Mouse (Mus musculus) hindbrain, embryonic 11.5 days (tissue): Measurements from ENCODE around the gene Gjb3. TPM values are rescaled to one million over a fixed set of nuclear protein-coding genes. Genes with fewer than 3 reads are reported as not detected.
A peak's percentile ranks its signal among the peaks of the same experiment; 100 is the strongest.

Experiments used
- ATAC-seq: fragments of 200-750 bp; cut with Nextera tagmentation; 2 replicates; pipeline ENCODE4 v1.8.0; 2017; ENCODE audit warnings: mild to moderate bottlenecking, moderate TSS enrichment, moderate library complexity; ENCODE audit not compliant: low FRiP score
- DNase-seq: peaks from one replicate; pipeline ENCODE4 v3.0.0-alpha.2; 2015; ENCODE audit warnings: low spot score
- H3K27ac ChIP-seq: fragments of 300-500 bp; sonication (generic); 2 replicates; pipeline ENCODE4 v1.5.1; 2014; ENCODE audit warnings: mild to moderate bottlenecking, low read depth, low read length
- H3K27me3 ChIP-seq: fragments of 300-500 bp; sonication (generic); 2 replicates; pipeline ENCODE4 v1.6.1; 2014; ENCODE audit warnings: mild to moderate bottlenecking, low read length, moderate library complexity, mixed read lengths; ENCODE audit not compliant: control insufficient read depth, insufficient read depth
- H3K36me3 ChIP-seq: fragments of 300-500 bp; sonication (generic); 2 replicates; pipeline ENCODE4 v1.6.1; 2014; ENCODE audit warnings: mild to moderate bottlenecking, low read length, moderate library complexity, mixed read lengths; ENCODE audit not compliant: control insufficient read depth, insufficient read depth
- H3K4me1 ChIP-seq: fragments of 300-500 bp; sonication (generic); replicated peaks from 2 replicates; pipeline ENCODE4 v1.6.1; 2014; ENCODE audit warnings: low read length, mixed read lengths; ENCODE audit not compliant: control insufficient read depth, insufficient read depth
- H3K4me2 ChIP-seq: fragments of 300-500 bp; sonication (generic); replicated peaks from 2 replicates; pipeline ENCODE4 v1.6.1; 2014; ENCODE audit warnings: mild to moderate bottlenecking, low read depth, low read length
- H3K4me3 ChIP-seq: fragments of 300-500 bp; sonication (generic); 2 replicates; pipeline ENCODE4 v1.5.1; 2014; ENCODE audit warnings: low read depth, low read length
- H3K9ac ChIP-seq: fragments of 300-500 bp; sonication (generic); 2 replicates; pipeline ENCODE4 v1.6.1; 2014; ENCODE audit warnings: low read depth, low read length
- H3K9me3 ChIP-seq: fragments of 300-500 bp; sonication (generic); 2 replicates; pipeline ENCODE4 v1.6.1; 2016; ENCODE audit warnings: low read length; ENCODE audit not compliant: control insufficient read depth
- WGBS: fragments of 180-500 bp; shearing (Covaris S2); extraction: QIAGEN DNeasy Blood & Tissue Kit; methylation state at CpG from one replicate; pipeline ENCODE4 v1.1.7; 2014; 5-methylcytosine and 5-hydroxymethylcytosine counted together
- polyA plus RNA-seq: library from polyadenylated mRNA; unstranded; fragments of >200 nt; fragmentation: Nextera tagmentation; extraction: Ambion mirVana; gene quantifications from 2 replicates; pipeline ENCODE4 v1.2.1, GENCODE M21; 2014

Gene Gjb3
- polyA plus RNA-seq, 1 experiment from 2014 or later, result 1.7 TPM

GRCm38 (mm10) chr4:127352594-127352993 is 21.9 kb upstream of the Gjb3 start:
- Histone ChIP-seq H3K27ac (no peak overlapping the region), H3K36me3 (no peaks in the 10 kb centered on the region)

GRCm38 (mm10) chr4:127349560-127350300 is 19.1 kb upstream of the Gjb3 start:
- no peaks in the 10 kb centered on the region for H3K9me3 ChIP-seq
- H3K27me3 ChIP-seq, result no peaks in the 10 kb centered on the region
- H3K9ac ChIP-seq, result no peak overlapping the region
- 73% methylated on average over 4 of the region's 4 CpGs for WGBS
- ATAC-seq (no peak), DNase-seq (no peak)
- no peak overlapping the region for H3K27ac ChIP-seq
- H3K4me1 ChIP-seq, result no peaks in the 10 kb centered on the region
- no peaks in the 10 kb centered on the region for H3K36me3 ChIP-seq
- H3K4me3 ChIP-seq, result no peak overlapping the region
- H3K4me2 ChIP-seq, result no peak overlapping the region

More at GRCm38 (mm10) chr4:127352594-127352993, 21.9 kb upstream of the Gjb3 start:
- no peaks in the 10 kb centered on the region for H3K27me3 ChIP-seq
- H3K9me3 ChIP-seq, result no peaks in the 10 kb centered on the region
- ATAC-seq (no peak), DNase-seq (no peak)
- WGBS, result 22% methylated on average over 1 of the region's 1 CpGs
- H3K9ac ChIP-seq, result no peak overlapping the region
- no peaks in the 10 kb centered on the region for H3K4me1 ChIP-seq
- no peak overlapping the region for H3K4me2 ChIP-seq
- no peak overlapping the region for H3K4me3 ChIP-seq

GRCm38 (mm10) chr4:127345000-127345399 is 14.4 kb upstream of the Gjb3 start:
- no peak for DNase-seq
- no peak overlapping the region for H3K4me2 ChIP-seq
- 79% methylated on average over 5 of the region's 5 CpGs for WGBS

GRCm38 (mm10) chr4:127341372-127341771 is 10.7 kb upstream of the Gjb3 start:
- H3K36me3 ChIP-seq, result no peaks in the 10 kb centered on the region
- H3K4me1 ChIP-seq, result no peaks in the 10 kb centered on the region
- no peak overlapping the region for H3K4me3 ChIP-seq
- no peaks in the 10 kb centered on the region for H3K9me3 ChIP-seq
- DNase-seq (no peak), ATAC-seq (no peak)
- no peaks in the 10 kb centered on the region for H3K27me3 ChIP-seq
- no peak overlapping the region for H3K9ac ChIP-seq
- WGBS, result 64% methylated on average over 6 of the region's 6 CpGs
- no peak overlapping the region for H3K4me2 ChIP-seq
- no peak overlapping the region for H3K27ac ChIP-seq

More at GRCm38 (mm10) chr4:127345000-127345399, 14.4 kb upstream of the Gjb3 start:
- H3K27ac ChIP-seq, result no peak overlapping the region
- H3K36me3 ChIP-seq, result no peaks in the 10 kb centered on the region
- no peak for ATAC-seq
- no peaks in the 10 kb centered on the region for H3K27me3 ChIP-seq
- no peak overlapping the region for H3K9ac ChIP-seq
- H3K4me3 ChIP-seq, result no peak overlapping the region
- H3K9me3 ChIP-seq, result no peaks in the 10 kb centered on the region
- H3K4me1 ChIP-seq, result no peaks in the 10 kb centered on the region

- no peak for ATAC-seq
- H3K27me3 ChIP-seq, result 0 out of 2 replicates have a peak, but pooled peaks cover 5% of the 10 kb centered on the region
Measured at GRCm38 (mm10) chr4:127337668-127338067, 7.0 kb upstream of the Gjb3 start.

GRCm38 (mm10) chr4:127334870-127335504 is 4.3 kb upstream of the Gjb3 start:
- no peak overlapping the region for H3K27ac ChIP-seq
- no peak overlapping the region for H3K9ac ChIP-seq
- H3K4me2 ChIP-seq, result no peak overlapping the region
- H3K4me1 ChIP-seq, result peaks cover 7% of the 10 kb centered on the region; the same call in 1 of the 2 replicates
- H3K36me3 ChIP-seq, result no peaks in the 10 kb centered on the region
- no peak overlapping the region for H3K4me3 ChIP-seq
- H3K9me3 ChIP-seq, result no peaks in the 10 kb centered on the region
- ATAC-seq (no peak), DNase-seq (no peak)
- peaks cover 18% of the 10 kb centered on the region for H3K27me3 ChIP-seq
- WGBS, result 48% methylated on average over 5 of the region's 5 CpGs

More at GRCm38 (mm10) chr4:127337668-127338067, 7.0 kb upstream of the Gjb3 start:
- H3K9ac ChIP-seq, result no peak overlapping the region
- no peaks in the 10 kb centered on the region for H3K9me3 ChIP-seq
- no peak for DNase-seq
- no peak overlapping the region for H3K4me2 ChIP-seq
- WGBS, result 89% methylated on average over 5 of the region's 5 CpGs
- no peak overlapping the region for H3K27ac ChIP-seq
- no peak overlapping the region for H3K4me3 ChIP-seq
- no peaks in the 10 kb centered on the region for H3K36me3 ChIP-seq
- H3K4me1 ChIP-seq, result 0 out of 2 replicates have a peak, but pooled peaks cover 2% of the 10 kb centered on the region

- Histone ChIP-seq H3K4me1 (peaks cover 11% of the 10 kb centered on the region; the same call in 1 of the 2 replicates), H3K9me3 (no peaks in the 10 kb centered on the region), H3K36me3 (no peaks in the 10 kb centered on the region), H3K27me3 (peaks cover 26% of the 10 kb centered on the region), H3K9ac (no peak overlapping the region), H3K4me2 (no peak overlapping the region), H3K4me3 (no peak overlapping the region), H3K27ac (no peak overlapping the region)
- ATAC-seq, result no peak
- WGBS, result 16% methylated on average over 13 of the region's 13 CpGs
- peak; percentile 39 for DNase-seq
Measured at GRCm38 (mm10) chr4:127331171-127331570, 527 bp upstream of the Gjb3 start.

- Histone ChIP-seq H3K9me3 (no peaks in the 10 kb centered on the region), H3K4me1 (peaks cover 11% of the 10 kb centered on the region; the same call in 1 of the 2 replicates), H3K4me2 (peak overlapping the region; percentile 33), H3K9ac (no peak overlapping the region), H3K27me3 (peaks cover 26% of the 10 kb centered on the region), H3K4me3 (peak overlapping the region; percentile 18), H3K27ac (no peak overlapping the region), H3K36me3 (no peaks in the 10 kb centered on the region)
- ATAC-seq (no peak), DNase-seq (no peak)
- 3% methylated on average over 13 of the region's 13 CpGs for WGBS
Measured at GRCm38 (mm10) chr4:127329751-127330150, 893 bp downstream of the Gjb3 start.
